Mouse (Mus musculus) urinary bladder, postnatal 4 days (tissue): ENCODE measurements at regions not wholly inside any gene's neighbourhood (a gene's known extent, or its start where the extent isn't known, plus 50 kb on each side); places are given as distances from the start of the nearest gene placed in this dataset.

ENCODE experiments used
- DNase-seq, 2 experiments: peaks; one replicate each; pipeline ENCODE4 v3.0.0; 2021 to 2022; ENCODE audit warnings: low spot score in 2 of 2

- no peak for DNase-seq
These were observed 267.8 kb upstream of the Tsc22d2 start for GRCm38 (mm10) chr3:58146762-58147161.

GRCm38 (mm10) chr3:58153141-58153540, 261.4 kb upstream of the Tsc22d2 start:
- no peak for DNase-seq

GRCm38 (mm10) chr3:58153874-58154756, 260.4 kb upstream of the Tsc22d2 start:
- no peak for DNase-seq

- DNase-seq: no peak
These were observed 255.1 kb upstream of the Tsc22d2 start for GRCm38 (mm10) chr3:58159384-58159783.

GRCm38 (mm10) chr3:58162238-58162637, 252.3 kb upstream of the Tsc22d2 start:
- DNase-seq: no peak

- peak; percentile 55 to 70 for DNase-seq
These were observed 250.7 kb upstream of the Tsc22d2 start for GRCm38 (mm10) chr3:58163806-58164205.

GRCm38 (mm10) chr3:58166628-58167027, 247.9 kb upstream of the Tsc22d2 start:
- DNase-seq: no peak

- no peak for DNase-seq
These were observed 247.4 kb upstream of the Tsc22d2 start for GRCm38 (mm10) chr3:58167121-58167520.

- DNase-seq: no peak
These were observed 246.7 kb upstream of the Tsc22d2 start for GRCm38 (mm10) chr3:58167761-58168290.

- no peak for DNase-seq
These were observed 245.9 kb upstream of the Tsc22d2 start for GRCm38 (mm10) chr3:58168522-58169185.

GRCm38 (mm10) chr3:58169786-58170185, 244.7 kb upstream of the Tsc22d2 start:
- DNase-seq: no peak

GRCm38 (mm10) chr3:58172096-58172495, 242.4 kb upstream of the Tsc22d2 start:
- DNase-seq: no peak

GRCm38 (mm10) chr3:58173821-58174220, 240.7 kb upstream of the Tsc22d2 start:
- DNase-seq: no peak

GRCm38 (mm10) chr3:58181715-58182114, 232.8 kb upstream of the Tsc22d2 start:
- no peak for DNase-seq

- DNase-seq: no peak
These were observed 232.2 kb upstream of the Tsc22d2 start for GRCm38 (mm10) chr3:58182299-58182698.

- no peak for DNase-seq
These were observed 231.2 kb upstream of the Tsc22d2 start for GRCm38 (mm10) chr3:58183279-58183678.

GRCm38 (mm10) chr3:58200462-58200861, 214.1 kb upstream of the Tsc22d2 start:
- DNase-seq: no peak

- DNase-seq: no peak
These were observed 211.7 kb upstream of the Tsc22d2 start for GRCm38 (mm10) chr3:58202816-58203215.

- no peak for DNase-seq
These were observed 210.7 kb upstream of the Tsc22d2 start for GRCm38 (mm10) chr3:58203806-58204205.

- DNase-seq: no peak
These were observed 209.0 kb upstream of the Tsc22d2 start for GRCm38 (mm10) chr3:58205526-58205925.

GRCm38 (mm10) chr3:58206776-58207398, 207.6 kb upstream of the Tsc22d2 start:
- no peak for DNase-seq

GRCm38 (mm10) chr3:58211016-58211415, 203.5 kb upstream of the Tsc22d2 start:
- peak in 1 of 2 experiments; percentile 19 for DNase-seq
